Mouse (Mus musculus): Measurements from ENCODE around the gene Tax1bp3. TPM values are rescaled to one million over a fixed set of nuclear protein-coding genes. Genes with fewer than 3 reads are reported as not detected.

Tax1bp3 gene
- 75.6 and 105 TPM in 2 replicates for polyA plus RNA-seq (2012; rRNA removed)

DNA sequence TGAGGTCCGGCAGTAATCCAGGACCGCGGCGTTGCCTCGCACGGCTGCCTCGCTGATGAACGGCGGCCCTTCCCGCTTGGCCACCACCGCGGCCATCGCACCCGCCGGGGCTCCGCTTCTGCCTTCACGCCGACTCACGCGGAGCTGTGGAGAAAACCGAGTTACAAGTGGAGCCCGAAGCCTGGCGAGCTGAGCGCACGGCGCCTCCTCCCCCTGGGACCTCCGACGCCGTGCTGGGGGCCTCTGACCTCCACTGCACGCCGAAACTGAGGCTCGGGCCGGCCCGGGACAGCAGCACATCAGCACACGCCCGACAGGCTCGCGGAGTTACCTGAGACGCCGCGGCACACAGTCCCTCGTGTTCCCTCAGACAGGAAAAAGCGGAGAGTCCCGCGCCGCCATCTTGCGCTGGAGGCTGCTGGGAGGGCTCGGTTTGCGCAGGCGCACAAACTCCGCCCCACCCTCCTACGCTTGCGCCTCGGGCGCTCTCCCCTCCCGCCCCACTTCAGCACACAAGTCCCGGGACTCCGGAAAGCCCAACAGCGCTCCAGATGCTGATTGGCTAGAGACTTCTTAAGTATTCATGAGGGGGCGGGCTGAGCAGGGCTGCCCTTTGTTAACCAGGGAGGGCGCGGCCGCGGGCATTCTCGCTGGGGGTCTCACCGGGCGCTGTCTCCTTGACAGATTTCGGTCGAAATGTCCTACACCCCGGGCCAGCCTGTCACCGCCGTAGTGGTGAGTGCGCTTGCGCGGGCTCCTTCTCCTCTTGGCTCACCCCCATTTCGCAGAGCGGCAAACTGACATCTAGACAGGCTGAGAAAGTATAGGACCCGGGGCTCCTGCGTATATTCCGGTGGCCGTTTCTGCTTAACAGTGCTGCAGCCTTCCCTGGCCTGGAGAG is at the start of gene Tax1bp3, which contains the start of gene Emc6:
Tax1bp3 (plus strand) TSS at position 476 of the 901 bp plus-strand sequence.
Emc6 (minus strand) TSS at position 430 of the 901 bp plus-strand sequence.
- no peak for DNase-seq (ENCODE audit: low read depth)

DNA sequence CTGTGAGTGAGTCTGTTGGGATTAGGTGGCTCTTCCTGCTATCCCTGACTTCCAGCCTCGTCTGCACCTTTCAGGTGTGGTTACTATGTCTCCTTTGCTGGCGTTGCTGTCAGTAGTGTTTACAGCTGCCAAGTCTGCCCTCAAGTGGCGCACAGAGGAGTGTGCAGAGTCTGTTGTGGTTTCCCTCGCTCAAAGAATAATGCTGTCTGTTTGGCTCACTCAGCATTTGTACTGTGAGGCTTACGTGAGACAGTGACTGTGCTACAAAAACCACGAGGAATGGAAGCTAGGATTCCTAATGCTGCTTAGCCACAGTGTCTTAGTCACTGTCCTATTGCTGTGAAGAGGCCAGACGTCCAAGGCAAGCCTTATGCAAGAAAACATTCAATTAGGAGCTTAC is 45.9 kb upstream of the Tax1bp3 start:
- DNase-seq (ENCODE audit: low read depth): no peak

- no peak for DNase-seq (ENCODE audit: low read depth)
Observed at GRCm38 (mm10) chr11:73132999-73133398, 43.9 kb upstream of the Tax1bp3 start.

DNA sequence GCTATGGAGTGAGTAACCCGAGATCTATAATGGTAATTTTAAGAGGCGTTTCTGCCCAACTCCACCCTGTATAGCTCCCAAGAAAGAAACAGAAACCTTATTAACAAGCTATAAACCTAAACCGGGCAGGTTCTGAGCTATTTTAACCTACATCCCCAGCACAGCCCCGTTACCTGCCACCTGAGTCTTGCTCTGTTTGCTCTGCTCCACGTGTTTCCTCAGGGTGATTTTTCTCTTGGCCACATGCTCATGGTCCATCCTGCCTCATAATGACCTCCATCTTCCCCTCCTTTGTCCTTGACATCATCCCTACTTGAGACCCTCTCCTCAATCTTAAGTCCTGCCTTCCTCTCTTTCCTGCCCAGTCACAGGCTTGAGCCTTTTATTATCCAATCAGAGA is 42.7 kb upstream of the Tax1bp3 start:
- no peak for DNase-seq (ENCODE audit: low read depth)

GRCm38 (mm10) chr11:73136587-73136986 is 40.3 kb upstream of the Tax1bp3 start:
- DNase-seq (ENCODE audit: low read depth): no peak

DNA sequence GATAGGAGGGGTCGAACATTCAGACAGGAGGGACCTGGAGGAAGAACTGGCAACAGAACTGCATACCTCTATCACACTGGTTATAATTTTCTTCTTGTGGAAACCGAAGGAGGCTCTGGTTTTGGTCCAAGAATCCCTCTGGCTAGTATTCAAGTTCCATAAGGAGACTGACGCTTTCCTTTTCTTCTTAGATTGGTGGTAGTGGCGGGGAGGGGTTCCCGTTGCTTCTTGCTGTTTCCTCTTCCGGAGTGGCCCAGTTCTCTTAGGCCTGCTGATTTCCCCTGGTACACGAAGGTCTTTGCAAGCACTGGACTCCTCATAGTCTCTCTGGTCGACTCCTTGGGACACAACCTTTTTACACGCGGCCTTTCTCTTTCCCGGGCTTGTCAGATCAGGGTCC is 39.8 kb upstream of the Tax1bp3 start:
- no peak for DNase-seq (ENCODE audit: low read depth)

DNA sequence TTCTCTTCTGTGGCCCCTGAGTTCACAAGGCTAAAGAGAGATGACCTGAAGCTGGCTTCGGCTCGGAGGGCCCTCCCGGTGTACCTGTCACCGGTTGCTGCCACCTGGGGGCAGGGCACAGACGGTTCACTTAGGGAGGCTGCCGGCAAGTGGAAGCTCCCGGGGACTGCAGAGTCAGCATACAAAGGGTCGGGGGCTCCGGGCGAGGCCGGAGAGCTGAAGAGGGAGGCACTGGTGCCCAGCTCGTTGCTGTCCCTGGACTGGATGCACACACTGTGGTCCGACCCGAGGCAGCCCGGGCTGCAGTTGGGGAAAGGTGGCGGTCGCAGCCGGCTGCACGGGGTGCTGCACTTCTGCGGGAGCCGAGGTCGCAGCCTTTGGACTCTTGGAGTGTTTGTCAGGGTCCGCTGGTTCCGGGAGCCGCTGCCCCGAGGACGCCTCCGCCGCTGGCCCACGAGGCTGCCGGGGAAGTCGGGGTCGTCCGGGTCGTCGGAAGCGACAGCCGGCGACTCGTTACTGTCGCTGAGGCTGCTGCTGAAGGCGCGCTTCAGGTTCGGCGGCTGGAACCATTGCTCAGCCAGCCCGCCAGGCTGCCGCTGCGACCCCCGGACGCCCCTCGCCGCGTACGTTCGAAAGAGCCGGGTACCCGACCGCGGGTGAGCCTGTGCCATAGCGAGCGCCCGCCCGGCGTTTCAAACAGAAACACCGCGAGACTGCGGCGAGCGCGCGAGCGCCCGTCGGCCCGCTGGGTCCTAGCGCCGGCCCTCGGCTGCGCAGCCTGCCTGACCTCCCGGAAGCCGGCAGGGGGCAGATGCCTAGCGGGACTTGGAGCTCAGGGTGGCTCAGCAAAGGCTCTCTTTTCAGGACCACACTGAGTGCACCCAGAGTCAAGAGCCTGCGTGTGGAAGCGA is 39.0 kb upstream of the Tax1bp3 start, which contains the start of gene Haspin:
Haspin (minus strand) TSS at position 704 of the 911 bp plus-strand sequence.
- DNase-seq (ENCODE audit: low read depth): no peak

DNA sequence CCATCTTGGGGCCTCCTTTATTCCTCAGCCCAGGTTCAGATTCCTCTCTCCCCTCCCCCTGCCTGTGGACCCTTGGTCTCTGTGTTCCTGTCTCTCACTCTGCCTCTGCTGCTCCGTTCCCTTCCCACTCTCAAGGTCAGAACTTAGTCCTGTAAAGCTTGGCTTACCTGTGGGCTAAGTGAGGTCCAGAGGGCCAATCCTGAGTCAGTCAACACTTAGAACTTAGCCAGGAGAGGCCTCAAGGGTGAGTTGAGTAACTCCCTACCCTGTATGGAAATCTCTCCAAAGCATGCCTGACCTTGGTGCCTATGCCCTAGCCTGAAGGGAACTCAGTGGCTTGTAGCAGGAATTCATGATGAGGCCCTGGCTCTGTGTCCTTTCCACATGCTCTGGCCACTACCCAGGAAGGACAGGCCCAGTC is 32.6 kb upstream of the Tax1bp3 start:
- no peak for DNase-seq (ENCODE audit: low read depth)

- no peak for DNase-seq (ENCODE audit: low read depth)
Observed at GRCm38 (mm10) chr11:73146026-73146974, 30.6 kb upstream of the Tax1bp3 start.

DNA sequence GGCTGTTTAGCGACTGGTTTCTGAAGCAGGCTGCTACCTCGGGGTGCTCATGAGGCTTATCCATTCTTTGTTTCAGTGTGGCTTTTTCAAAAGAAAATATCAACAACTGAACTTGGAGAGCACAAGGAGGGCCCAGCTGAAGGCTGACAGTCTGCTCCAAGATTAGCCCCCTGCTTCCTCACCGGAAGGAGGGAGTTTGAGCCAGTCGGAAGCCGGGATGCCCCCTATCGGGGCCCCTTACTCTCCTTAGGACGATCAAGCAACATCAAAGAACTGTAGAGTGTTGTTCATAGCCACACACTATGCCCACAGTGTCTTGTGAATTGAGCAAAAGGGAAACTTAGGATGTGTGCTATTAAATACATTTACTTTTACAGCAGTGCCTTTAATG is 29.9 kb upstream of the Tax1bp3 start:
- no peak for DNase-seq (ENCODE audit: low read depth)

DNA sequence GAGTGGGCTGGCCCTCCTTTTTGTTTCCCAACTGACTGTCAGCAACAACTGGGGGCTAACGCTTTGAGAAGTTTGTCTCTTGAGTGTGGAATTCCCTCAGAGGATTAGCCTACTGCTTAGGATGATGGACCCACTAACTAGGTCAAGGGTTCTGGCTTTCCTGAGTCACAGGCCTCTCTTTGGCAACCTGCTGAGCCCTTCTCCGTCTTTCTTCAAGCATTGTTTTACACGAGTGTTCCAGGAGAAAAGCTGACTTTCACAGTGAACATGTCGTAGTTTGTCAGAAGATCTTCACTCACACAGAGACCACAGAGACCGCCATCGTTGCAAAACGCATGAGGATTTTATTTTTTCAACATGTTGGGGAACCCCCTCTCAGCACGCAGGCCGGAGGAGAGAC is 28.7 kb upstream of the Tax1bp3 start:
- no peak for DNase-seq (ENCODE audit: low read depth)

DNA sequence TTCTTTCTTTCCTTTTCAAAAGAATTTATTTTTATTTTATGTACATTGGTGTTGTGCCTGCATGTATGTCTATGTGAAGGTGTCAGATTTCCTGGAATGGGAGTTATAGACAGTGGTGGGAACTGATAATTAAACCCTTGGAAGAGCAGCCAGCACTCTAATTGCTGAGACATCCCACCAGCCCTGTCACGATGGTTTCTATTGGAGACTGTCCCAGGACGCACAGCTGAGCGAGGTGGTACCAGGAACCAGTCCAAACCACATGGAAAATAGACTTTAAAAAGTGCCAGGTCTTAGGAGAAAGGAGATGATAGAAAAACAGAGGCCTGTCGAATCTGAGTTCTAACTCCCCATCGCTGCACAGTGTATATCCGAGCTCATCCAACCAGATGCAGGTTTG is 21.8 kb upstream of the Tax1bp3 start:
- no peak for DNase-seq (ENCODE audit: low read depth)

GRCm38 (mm10) chr11:73159957-73160810 is 16.7 kb upstream of the Tax1bp3 start, which contains the start of gene P2rx5:
TSS of gene P2rx5 (plus strand) at chr11:73160421.
- DNase-seq (ENCODE audit: low read depth): no peak

DNA sequence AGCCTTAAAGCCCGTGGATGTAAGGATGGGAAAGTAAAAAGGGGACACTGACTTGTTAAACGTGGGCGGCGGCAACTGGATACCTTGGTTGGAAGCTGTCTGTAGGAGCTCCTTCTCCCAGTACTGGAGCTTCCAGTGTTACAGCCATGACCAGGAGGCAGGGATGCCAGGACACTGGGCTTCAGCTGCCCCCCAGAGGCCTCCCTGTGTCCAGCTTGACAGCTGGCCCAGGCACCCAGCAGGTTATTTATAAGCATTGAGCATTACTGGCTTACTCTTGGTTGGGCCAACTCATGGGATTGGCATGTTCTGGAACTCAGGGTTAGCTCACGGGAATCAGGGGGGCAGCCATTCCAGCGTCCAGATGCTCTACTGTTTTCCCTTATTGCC is 16.1 kb upstream of the Tax1bp3 start:
- no peak for DNase-seq (ENCODE audit: low read depth)

- DNase-seq (ENCODE audit: low read depth): no peak
Observed at GRCm38 (mm10) chr11:73161616-73162015, 15.3 kb upstream of the Tax1bp3 start.

- no peak for DNase-seq (ENCODE audit: low read depth)
Observed at GRCm38 (mm10) chr11:73162284-73162683, 14.6 kb upstream of the Tax1bp3 start.

DNA sequence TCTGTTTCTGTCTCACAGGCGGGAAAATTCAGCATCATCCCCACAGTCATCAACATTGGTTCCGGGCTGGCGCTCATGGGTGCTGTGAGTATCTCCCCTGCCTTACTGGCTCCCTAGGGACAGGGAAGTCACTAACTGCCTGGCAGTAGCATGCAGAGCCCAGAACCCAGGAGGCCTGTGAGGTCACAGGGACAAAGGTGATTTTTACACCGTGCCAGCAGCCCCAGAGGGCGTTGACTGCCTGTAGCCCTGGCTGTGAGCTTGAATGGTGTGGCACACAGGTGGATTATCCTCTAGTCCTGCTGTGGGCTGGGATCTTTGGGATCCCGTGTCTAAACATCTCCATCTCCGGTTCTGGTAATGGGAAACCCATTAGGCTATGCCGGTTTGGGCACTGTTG is 8.8 kb upstream of the Tax1bp3 start:
- no peak for DNase-seq (ENCODE audit: low read depth)

DNA sequence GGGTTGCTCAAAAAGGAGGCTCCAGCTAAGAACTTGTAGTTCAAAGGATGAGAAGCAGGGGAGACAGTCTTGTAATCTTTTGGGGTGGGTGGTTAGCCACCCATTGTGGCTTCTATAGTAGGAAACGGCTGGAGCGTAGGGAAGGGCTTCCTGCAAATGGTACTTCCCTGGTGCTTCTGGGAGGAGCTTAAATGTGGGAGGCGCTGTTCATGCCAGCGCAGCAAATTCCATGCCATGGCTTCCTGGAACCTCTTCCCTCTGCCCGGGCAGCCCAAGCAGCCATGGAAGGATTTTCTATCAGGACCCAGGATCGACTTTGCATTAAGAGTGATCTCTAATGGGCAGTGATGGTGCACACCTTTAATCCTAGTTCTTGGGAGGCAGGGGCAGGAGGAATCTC is 8.3 kb upstream of the Tax1bp3 start:
- no peak for DNase-seq (ENCODE audit: low read depth)

GRCm38 (mm10) chr11:73169231-73169630 is 7.7 kb upstream of the Tax1bp3 start:
- DNase-seq (ENCODE audit: low read depth): no peak

DNA sequence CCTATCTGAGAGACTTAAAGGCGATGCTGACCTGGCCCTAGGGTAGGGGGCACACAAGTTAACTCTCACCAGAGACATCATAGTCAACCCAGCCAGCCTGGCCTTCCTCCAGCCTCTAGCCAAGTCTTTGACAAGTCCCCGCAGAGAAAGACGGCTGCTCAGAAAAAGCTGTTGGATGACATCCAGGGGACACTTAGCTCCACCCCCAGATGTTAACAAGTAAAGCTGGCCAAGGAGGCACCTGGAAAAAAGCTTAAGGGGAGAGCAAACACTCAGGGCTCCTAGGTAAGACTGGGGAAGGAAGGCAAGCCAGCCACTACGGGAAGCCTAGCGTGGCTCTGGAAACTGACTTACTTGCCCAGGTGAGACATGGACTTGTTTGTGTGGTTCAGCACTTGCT is 4.7 kb upstream of the Tax1bp3 start:
- DNase-seq (ENCODE audit: low read depth): no peak

Data from gonadal fat pad, adult 2 months (tissue).